ENCODE assay signal across 9 mouse cellular contexts in genomic region chr3:52100926-52101325, GRCm38 (mm10). TPM values are rescaled to one million over a fixed set of nuclear protein-coding genes. Genes with fewer than 3 reads are reported as not detected.
DNase-seq lines count a peak whose midpoint lies in the region; ATAC-seq and TF ChIP-seq lines count a peak whose summit lies in the region.
"Had no signal": no experiment of that assay in that cellular context is flagged by ENCODE, and none has a peak within 500 bp of the region (broad histone marks: within the 10 kb centered on the region; RNA-seq: fewer than 3 reads in every experiment).

No protein-coding gene starts in this region.

- H3K9me3 ChIP-seq in liver, embryonic 12.5 days (replicated peaks): no peaks in the 10 kb centered on the region

- H3K27me3 ChIP-seq in heart, adult 2 months (ENCODE audit: control insufficient read depth, insufficient read depth, low read length): no peaks in the 10 kb centered on the region
- no peaks in the 10 kb centered on the region for H3K27me3 ChIP-seq in liver, embryonic 12.5 days (replicated peaks)

- no peak for TF ChIP-seq EP300 in heart, adult 2 months (IDR thresholded peaks at IDR 0.05; ENCODE audit: insufficient read depth, low read depth, low read length)

- H3K9ac ChIP-seq in heart, adult 2 months (ENCODE audit: low read depth, low read length): no peak overlapping the region
- no peak overlapping the region for H3K9ac ChIP-seq in liver, embryonic 12.5 days

- TF ChIP-seq CTCF in heart, adult 2 months (IDR thresholded peaks at IDR 0.05): no peak

- no peak for TF ChIP-seq POLR2A in heart, adult 2 months (IDR thresholded peaks at IDR 0.05; ENCODE audit: insufficient read depth, low read depth, low read length)

- 0 out of 2 replicates have a peak, but pooled peaks cover 1% of the 10 kb centered on the region for H3K79me2 ChIP-seq in heart, adult 2 months (replicated peaks; ENCODE audit: control insufficient read depth, insufficient read depth, low read length)

- peak overlapping the region; percentile 97 for H3K4me2 ChIP-seq in liver, embryonic 12.5 days

- no peaks in the 10 kb centered on the region for H3K36me3 ChIP-seq in heart, adult 2 months (ENCODE audit: control insufficient read depth, insufficient read depth, low read length)
- no peaks in the 10 kb centered on the region for H3K36me3 ChIP-seq in liver, embryonic 12.5 days

- H3K27ac ChIP-seq in heart, adult 2 months: peak overlapping the region; percentile 99
- H3K27ac ChIP-seq in liver, embryonic 12.5 days: peak overlapping the region; percentile 93; the same call in 1 of the 2 replicates

- no peak for DNase-seq in heart, adult 2 months
- DNase-seq in heart, adult 11 months: no peak
- peak; percentile 49 to 53 for DNase-seq in right cerebral cortex, adult 2 months (ENCODE audit: low spot score in 2 of 2)
- DNase-seq in right cerebral cortex, postnatal 4 days: no peak
- DNase-seq in telencephalon, adult 2 months (ENCODE audit: low read depth, low spot score): peak; percentile 64
- DNase-seq in ovary, postnatal 10 days (ENCODE audit: low spot score): no peak
- DNase-seq in gastrocnemius, adult 18-20 months (ENCODE audit: low spot score): no peak
- DNase-seq: adrenal gland, postnatal 25 days had no signal

- intact Hi-C loops in heart, adult 2 months (cut with DNase I): loop anchor here (5.0 kb wide), 3 partner anchors 81 to 539 kb away; partner anchors contain the start of gene Setd7

- no peak overlapping the region; the same call in 1 of the 2 replicates for H3K4me3 ChIP-seq in heart, adult 2 months
- no peak overlapping the region for H3K4me3 ChIP-seq in liver, embryonic 12.5 days

- H3K4me1 ChIP-seq in heart, adult 2 months (ENCODE audit: control insufficient read depth, insufficient read depth, low read length): no peaks in the 10 kb centered on the region
- H3K4me1 ChIP-seq in liver, embryonic 12.5 days: peaks cover 43% of the 10 kb centered on the region

- 58% methylated on average over 9 of the region's 9 CpGs for WGBS in heart, adult 2 months
- WGBS in liver, embryonic 12.5 days (ENCODE audit: insufficient replicate concordance): 54% methylated on average over 9 of the region's 9 CpGs

- ATAC-seq in liver, embryonic 12.5 days: no peak

RNA-seq across cellular contexts. Expression of gene Maml3, which starts 4.0 kb away (rescaled TPM):
- 1 to 10 TPM; 2.7 to 2.8 TPM for total RNA-seq in heart, adult 2 months (2021)
- polyA plus RNA-seq in heart, adult 2 months (2012; rRNA removed): 1.9 and 2.0 TPM in 2 replicates
- polyA plus RNA-seq in liver, embryonic 12.5 days (2016; fragmentation: Nextera tagmentation; extraction: Ambion mirVana): 1.5 and 1.7 TPM in 2 replicates
- total RNA-seq in gastrocnemius, adult 18-20 months (2021): 1 to 10 TPM; 2.3 to 2.6 TPM

Comparison
In these comparisons a context has a peak if more than half of its experiments do, and no peak if none do; other contexts are left out.
1. DNase-seq: peak in right cerebral cortex, adult 2 months (2 of 2) and telencephalon, adult 2 months (single experiment); none in heart, adult 2 months (0 of 2), heart, adult 11 months (single experiment), right cerebral cortex, postnatal 4 days (single experiment), ovary, postnatal 10 days (single experiment) and gastrocnemius, adult 18-20 months (single experiment).